In genomic region chr9:20545151-20545550, GRCm38 (mm10) we compare ENCODE assay signal across 8 mouse cellular contexts. TPM values are rescaled to one million over a fixed set of nuclear protein-coding genes. Genes with fewer than 3 reads are reported as not detected.
DNase-seq lines count a peak whose midpoint lies in the region; ATAC-seq and TF ChIP-seq lines count a peak whose summit lies in the region.

No protein-coding gene starts in this region.

- no peak for TF ChIP-seq POLR2A in limb, embryonic 14.5 days (IDR thresholded peaks at IDR 0.05; ENCODE audit: borderline replicate concordance, extremely low read depth, insufficient read depth, insufficient read length)

- CTCF ChIA-PET in Patski (lab: Charles Lee): no interaction called here

- TF ChIP-seq CTCF in Patski (IDR thresholded peaks at IDR 0.05): peak; percentile 40
- TF ChIP-seq CTCF in midbrain, postnatal 0 days (IDR thresholded peaks at IDR 0.05): peak; percentile 75

- no peaks in the 10 kb centered on the region for H3K9me3 ChIP-seq in embryonic facial prominence, embryonic 14.5 days (ENCODE audit: control insufficient read depth, low read length)
- H3K9me3 ChIP-seq in hindbrain, embryonic 11.5 days (ENCODE audit: control insufficient read depth, low read length): no peaks in the 10 kb centered on the region
- no peaks in the 10 kb centered on the region for H3K9me3 ChIP-seq in limb, embryonic 14.5 days (ENCODE audit: control insufficient read depth, low read length)
- no peaks in the 10 kb centered on the region for H3K9me3 ChIP-seq in midbrain, postnatal 0 days (ENCODE audit: low read length)

- POLR2A ChIA-PET in Patski (lab: Charles Lee): no interaction called here

- no peaks in the 10 kb centered on the region for H3K4me1 ChIP-seq in embryonic facial prominence, embryonic 14.5 days (ENCODE audit: control insufficient read depth, insufficient read depth, low read length)
- H3K4me1 ChIP-seq in hindbrain, embryonic 11.5 days (replicated peaks; ENCODE audit: control insufficient read depth, insufficient read depth, low read length): no peaks in the 10 kb centered on the region
- no peaks in the 10 kb centered on the region for H3K4me1 ChIP-seq in limb, embryonic 14.5 days (ENCODE audit: control insufficient read depth, insufficient read depth, low read length)
- H3K4me1 ChIP-seq in midbrain, postnatal 0 days (ENCODE audit: insufficient read depth, low read length): no peaks in the 10 kb centered on the region

- peak overlapping the region; percentile 93 for H3K4me2 ChIP-seq in embryonic facial prominence, embryonic 14.5 days (ENCODE audit: low read depth, low read length)
- peak overlapping the region; percentile 67 for H3K4me2 ChIP-seq in hindbrain, embryonic 11.5 days (replicated peaks; ENCODE audit: low read depth, low read length)
- H3K4me2 ChIP-seq in limb, embryonic 14.5 days (replicated peaks; ENCODE audit: low read depth, low read length, severe bottlenecking): peak overlapping the region; percentile 85
- H3K4me2 ChIP-seq in midbrain, postnatal 0 days (ENCODE audit: low read depth, low read length, poor library complexity, severe bottlenecking): peak overlapping the region; percentile 42

- peaks cover 4% of the 10 kb centered on the region for H3K27me3 ChIP-seq in Patski
- H3K27me3 ChIP-seq in embryonic facial prominence, embryonic 14.5 days (replicated peaks; ENCODE audit: control insufficient read depth, insufficient read depth, low read length): no peaks in the 10 kb centered on the region
- H3K27me3 ChIP-seq in hindbrain, embryonic 11.5 days (ENCODE audit: control insufficient read depth, insufficient read depth, low read length): no peaks in the 10 kb centered on the region
- H3K27me3 ChIP-seq in limb, embryonic 14.5 days (ENCODE audit: control insufficient read depth, insufficient read depth, low read length): no peaks in the 10 kb centered on the region
- no peaks in the 10 kb centered on the region for H3K27me3 ChIP-seq in midbrain, postnatal 0 days (ENCODE audit: insufficient read depth, low read length)

- peak overlapping the region; percentile 71 for H3K9ac ChIP-seq in embryonic facial prominence, embryonic 14.5 days (ENCODE audit: low read depth, low read length)
- H3K9ac ChIP-seq in hindbrain, embryonic 11.5 days (ENCODE audit: low read depth, low read length): peak overlapping the region; percentile 66; the same call in 1 of the 2 replicates
- H3K9ac ChIP-seq in limb, embryonic 14.5 days (ENCODE audit: low read depth, low read length, severe bottlenecking): peak overlapping the region; percentile 71
- peak overlapping the region; percentile 66; the same call in 1 of the 2 replicates for H3K9ac ChIP-seq in midbrain, postnatal 0 days (replicated peaks; ENCODE audit: low read length, poor library complexity, severe bottlenecking)

- peak; percentile 35 for DNase-seq in A20 (ENCODE audit: low read depth, low spot score)
- DNase-seq in Patski (ENCODE audit: low read depth, low spot score): no peak
- DNase-seq in embryonic facial prominence, embryonic 14.5 days (ENCODE audit: low spot score): peak; percentile 74
- DNase-seq in hindbrain, embryonic 11.5 days (ENCODE audit: low spot score): peak; percentile 41
- peak; percentile 54 for DNase-seq in limb, embryonic 14.5 days (ENCODE audit: low spot score)
- DNase-seq in midbrain, postnatal 0 days (ENCODE audit: low spot score): peak; percentile 75
- DNase-seq in MN1 (ENCODE audit: low spot score): no peak
- no peak for DNase-seq in right cerebral cortex, postnatal 25 days

- no peaks in the 10 kb centered on the region for H3K36me3 ChIP-seq in embryonic facial prominence, embryonic 14.5 days (ENCODE audit: control insufficient read depth, insufficient read depth, low read length)
- no peaks in the 10 kb centered on the region for H3K36me3 ChIP-seq in hindbrain, embryonic 11.5 days (ENCODE audit: control insufficient read depth, insufficient read depth, low read length)
- no peaks in the 10 kb centered on the region for H3K36me3 ChIP-seq in limb, embryonic 14.5 days (ENCODE audit: control insufficient read depth, insufficient read depth, low read length)
- no peaks in the 10 kb centered on the region for H3K36me3 ChIP-seq in midbrain, postnatal 0 days (ENCODE audit: insufficient read depth, low read length)

- peak overlapping the region; percentile 51 for H3K4me3 ChIP-seq in embryonic facial prominence, embryonic 14.5 days (ENCODE audit: low read depth, low read length)
- peak overlapping the region; percentile 35 for H3K4me3 ChIP-seq in hindbrain, embryonic 11.5 days (ENCODE audit: low read depth, low read length)
- H3K4me3 ChIP-seq in limb, embryonic 14.5 days (replicated peaks; ENCODE audit: low read length): peak overlapping the region; percentile 47
- peak overlapping the region; percentile 30 for H3K4me3 ChIP-seq in midbrain, postnatal 0 days (ENCODE audit: low read depth, low read length)

- peak overlapping the region; percentile 92 for H3K27ac ChIP-seq in embryonic facial prominence, embryonic 14.5 days (replicated peaks; ENCODE audit: low read depth, low read length)
- peak overlapping the region; percentile 90 for H3K27ac ChIP-seq in hindbrain, embryonic 11.5 days (ENCODE audit: low read depth, low read length)
- peak overlapping the region; percentile 92 for H3K27ac ChIP-seq in limb, embryonic 14.5 days (replicated peaks; ENCODE audit: low read depth, low read length)
- peak overlapping the region; percentile 79 for H3K27ac ChIP-seq in midbrain, postnatal 0 days (ENCODE audit: low read depth, low read length)

- in situ Hi-C loops in Patski (cut with MboI; ENCODE audit: low pct_unique_long_range_greater_than_20kb): loop anchor here (10.0 kb wide), 1 partner anchor 240 kb away; no protein-coding TSS in a partner anchor

- WGBS in embryonic facial prominence, embryonic 14.5 days: 14% methylated on average over 8 of the region's 8 CpGs
- WGBS in hindbrain, embryonic 11.5 days: 21% methylated on average over 8 of the region's 8 CpGs
- 25% methylated on average over 8 of the region's 8 CpGs for WGBS in limb, embryonic 14.5 days
- 18% methylated on average over 8 of the region's 8 CpGs for WGBS in midbrain, postnatal 0 days

- no peak for ATAC-seq in Patski
- ATAC-seq in embryonic facial prominence, embryonic 14.5 days (ENCODE audit: low read depth): no peak
- no peak for ATAC-seq in hindbrain, embryonic 11.5 days (ENCODE audit: low FRiP score)
- 0 out of 2 replicates have a peak, but pooled peaks have one; percentile 36 for ATAC-seq in limb, embryonic 14.5 days (ENCODE audit: low FRiP score, low read depth)
- 0 out of 2 replicates have a peak, but pooled peaks have one; percentile 36 for ATAC-seq in midbrain, postnatal 0 days (ENCODE audit: low FRiP score)

RNA-seq across cellular contexts. Expression of gene Zfp266, which starts 23.9 kb away (rescaled TPM):
- polyA plus RNA-seq in Patski (2021): 51.8 TPM
- 80.9 and 90.5 TPM in 2 replicates for polyA plus RNA-seq in embryonic facial prominence, embryonic 14.5 days (2014; fragmentation: Nextera tagmentation; extraction: Ambion mirVana)
- 125 and 129 TPM in 2 replicates for polyA plus RNA-seq in hindbrain, embryonic 11.5 days (2014; fragmentation: Nextera tagmentation; extraction: Ambion mirVana)
- 43.1 and 43.5 TPM in 2 replicates for polyA plus RNA-seq in limb, embryonic 14.5 days (2012; rRNA removed)
- polyA plus RNA-seq in limb, embryonic 14.5 days (2014; fragmentation: Nextera tagmentation; extraction: Ambion mirVana): 92.4 and 95.5 TPM in 2 replicates
- 96.3 and 124 TPM in 2 replicates for total RNA-seq in midbrain, postnatal 0 days (2014; rRNA removed)
- polyA plus RNA-seq in midbrain, postnatal 0 days (2015; fragmentation: Nextera tagmentation; extraction: Ambion mirVana): 48.5 and 54.8 TPM in 2 replicates

RNA-seq across cellular contexts. Expression of gene Zfp846, which starts 35.9 kb away (rescaled TPM):
- 8.8 TPM for polyA plus RNA-seq in Patski (2021)
- polyA plus RNA-seq in embryonic facial prominence, embryonic 14.5 days (2014; fragmentation: Nextera tagmentation; extraction: Ambion mirVana): 12.0 and 14.5 TPM in 2 replicates
- 26.3 and 34.1 TPM in 2 replicates for polyA plus RNA-seq in hindbrain, embryonic 11.5 days (2014; fragmentation: Nextera tagmentation; extraction: Ambion mirVana)
- polyA plus RNA-seq in limb, embryonic 14.5 days (2012; rRNA removed): 10.6 and 13.1 TPM in 2 replicates
- polyA plus RNA-seq in limb, embryonic 14.5 days (2014; fragmentation: Nextera tagmentation; extraction: Ambion mirVana): 18.2 and 20.0 TPM in 2 replicates
- total RNA-seq in midbrain, postnatal 0 days (2014; rRNA removed): 21.3 and 27.1 TPM in 2 replicates
- polyA plus RNA-seq in midbrain, postnatal 0 days (2015; fragmentation: Nextera tagmentation; extraction: Ambion mirVana): 44.2 and 47.5 TPM in 2 replicates

RNA-seq across cellular contexts. Expression of gene Zfp426, which starts 52.6 kb away (rescaled TPM):
- polyA plus RNA-seq in Patski (2021): 24.4 TPM
- polyA plus RNA-seq in embryonic facial prominence, embryonic 14.5 days (2014; fragmentation: Nextera tagmentation; extraction: Ambion mirVana): 25.6 and 26.1 TPM in 2 replicates
- polyA plus RNA-seq in hindbrain, embryonic 11.5 days (2014; fragmentation: Nextera tagmentation; extraction: Ambion mirVana): 32.7 and 35.2 TPM in 2 replicates
- polyA plus RNA-seq in limb, embryonic 14.5 days (2012; rRNA removed): 12.0 and 17.4 TPM in 2 replicates
- polyA plus RNA-seq in limb, embryonic 14.5 days (2014; fragmentation: Nextera tagmentation; extraction: Ambion mirVana): 24.1 and 25.5 TPM in 2 replicates
- 33.5 and 62.2 TPM in 2 replicates for total RNA-seq in midbrain, postnatal 0 days (2014; rRNA removed)
- polyA plus RNA-seq in midbrain, postnatal 0 days (2015; fragmentation: Nextera tagmentation; extraction: Ambion mirVana): 20.8 and 23.4 TPM in 2 replicates

Comparison
In these comparisons a context has a peak if more than half of its experiments do, and no peak if none do; other contexts are left out.
1. DNase-seq: peak in A20 (single experiment), embryonic facial prominence, embryonic 14.5 days (single experiment), hindbrain, embryonic 11.5 days (single experiment), limb, embryonic 14.5 days (single experiment) and midbrain, postnatal 0 days (single experiment); none in Patski (single experiment), MN1 (single experiment) and right cerebral cortex, postnatal 25 days (single experiment).
2. ATAC-seq: peak in limb, embryonic 14.5 days (single experiment) and midbrain, postnatal 0 days (single experiment); none in Patski (single experiment), embryonic facial prominence, embryonic 14.5 days (single experiment) and hindbrain, embryonic 11.5 days (single experiment).
3. H3K4me2 ChIP-seq: peak in every context shown above with its lines; median percentile 93 in embryonic facial prominence, embryonic 14.5 days; 85 in limb, embryonic 14.5 days; 67 in hindbrain, embryonic 11.5 days; 42 in midbrain, postnatal 0 days.
4. Peak in every context shown above with its lines, with median percentiles within 50 percentile points of each other: H3K27ac ChIP-seq, H3K4me3 ChIP-seq and H3K9ac ChIP-seq.